Mouse (Mus musculus): ENCODE data around the gene Kcnab2.

GRCm38 (mm10) chr4:152494360-152494879 lies 16.7 kb upstream of the Kcnab2 start:
- TF ChIP-seq CTCF (IDR thresholded peaks at IDR 0.05; ENCODE audit: borderline replicate concordance, insufficient read depth, low read depth, low read length), result no peak
- TF ChIP-seq POLR2A (IDR thresholded peaks at IDR 0.05; ENCODE audit: borderline replicate concordance, insufficient read depth, low read length), result no peak
